Mouse (Mus musculus) megakaryocyte, embryonic 14.5 days (primary cell): ENCODE results near the gene Pdk4.

ENCODE experiments used
- FLI1 ChIP-seq: IDR thresholded peaks from 2 replicates; pipeline ENCODE4 v1.6.1; 2012; ENCODE audit warnings: low read length, inconsistent platforms, mixed read lengths
- GATA1 ChIP-seq: IDR thresholded peaks from 3 replicates; pipeline ENCODE4 v1.6.1; 2012; ENCODE audit warnings: mixed read lengths, low read length, inconsistent platforms, borderline replicate concordance

- TF ChIP-seq GATA1 (no peak), FLI1 (no peak)
These were observed 22.1 kb downstream of the Pdk4 start for GRCm38 (mm10) chr6:5474021-5474420.
